Mouse (Mus musculus) spleen, adult 2 months (tissue): ENCODE measurements around the gene Elf4.

Source experiments
- CTCF ChIP-seq: fragments of 200-500 bp; IDR thresholded peaks from 2 replicates; pipeline ENCODE4 v1.5.1; 2011; ENCODE audit warnings: mild to moderate bottlenecking, inconsistent platforms; ENCODE audit not compliant: insufficient read depth, insufficient read length, insufficient replicate concordance; ENCODE audit errors: extremely low read depth
- POLR2A ChIP-seq: fragments of 200-500 bp; IDR thresholded peaks from 2 replicates; pipeline ENCODE4 v1.6.1; 2011; ENCODE audit warnings: low read depth, low read length, inconsistent platforms

GRCm38 (mm10) chrX:48434251-48434650 is 28.7 kb downstream of the Elf4 start:
- TF ChIP-seq CTCF, result no peak
- TF ChIP-seq POLR2A, result no peak
